Comparison of ENCODE assay signal across 9 mouse cellular contexts in genomic region chr9:41118065-41118464, GRCm38 (mm10). TPM values are rescaled to one million over a fixed set of nuclear protein-coding genes. Genes with fewer than 3 reads are reported as not detected.
DNase-seq lines count a peak whose midpoint lies in the region; ATAC-seq and TF ChIP-seq lines count a peak whose summit lies in the region.
"Had no signal": no experiment of that assay in that cellular context is flagged by ENCODE, and none has a peak within 500 bp of the region (broad histone marks: within the 10 kb centered on the region; RNA-seq: fewer than 3 reads in every experiment).

No protein-coding gene starts in this region.

- H3K27ac ChIP-seq in cerebellum, adult 2 months (ENCODE audit: insufficient read depth, low read length): no peak overlapping the region; the same call in 1 of the 2 replicates
- no peak overlapping the region for H3K27ac ChIP-seq in kidney, postnatal 0 days
- H3K27ac ChIP-seq in kidney, adult 2 months (ENCODE audit: insufficient read depth, low read depth, low read length): no peak overlapping the region
- H3K27ac ChIP-seq: forebrain, embryonic 10.5 days had no signal

- no peak overlapping the region for H3K4me2 ChIP-seq in kidney, postnatal 0 days (ENCODE audit: low read length)

- H3K4me3 ChIP-seq in cerebellum, adult 2 months (replicated peaks; ENCODE audit: insufficient read depth, low read depth, low read length): no peak overlapping the region
- H3K4me3 ChIP-seq in kidney, postnatal 0 days (replicated peaks; ENCODE audit: low read depth, low read length): no peak overlapping the region
- no peak overlapping the region for H3K4me3 ChIP-seq in kidney, adult 2 months (ENCODE audit: insufficient read depth, low read depth, low read length)
- H3K4me3 ChIP-seq in erythroblast, embryonic 14.5 days (replicated peaks): peak overlapping the region; percentile 26
- H3K4me3 ChIP-seq: forebrain, embryonic 10.5 days had no signal

- TF ChIP-seq POLR2A in cerebellum, adult 2 months (IDR thresholded peaks at IDR 0.05; ENCODE audit: borderline replicate concordance, insufficient read depth, low read length): no peak
- TF ChIP-seq POLR2A in kidney, adult 2 months (IDR thresholded peaks at IDR 0.05; ENCODE audit: low read depth, low read length): no peak

- H3K36me3 ChIP-seq in kidney, postnatal 0 days (ENCODE audit: insufficient read depth, low read length): no peaks in the 10 kb centered on the region
- H3K36me3 ChIP-seq in kidney, adult 2 months (ENCODE audit: control insufficient read depth, insufficient read depth, low read length): no peaks in the 10 kb centered on the region
- no peaks in the 10 kb centered on the region for H3K36me3 ChIP-seq in erythroblast, embryonic 14.5 days (ENCODE audit: control insufficient read depth)
- H3K36me3 ChIP-seq: forebrain, embryonic 10.5 days had no signal

- 0 out of 2 replicates have a peak, but pooled peaks have one; percentile 29 for ATAC-seq in kidney, postnatal 0 days (replicated peaks; ENCODE audit: low FRiP score, low read depth)

- no peaks in the 10 kb centered on the region for H3K9me3 ChIP-seq in kidney, postnatal 0 days (replicated peaks; ENCODE audit: low read length)
- H3K9me3 ChIP-seq in erythroblast, embryonic 14.5 days (ENCODE audit: control insufficient read depth, low read length): no peaks in the 10 kb centered on the region
- H3K9me3 ChIP-seq: forebrain, embryonic 10.5 days had no signal

- peak; percentile 49 to 54 for DNase-seq in cerebellum, adult 2 months
- no peak for DNase-seq in cerebellum, postnatal 36 days
- peak; percentile 54 for DNase-seq in kidney, postnatal 0 days (ENCODE audit: low spot score)
- DNase-seq in kidney, adult 2 months: no peak
- DNase-seq in spleen, postnatal 36 days (ENCODE audit: low spot score in 2 of 2): peak; percentile 55 to 59
- no peak for DNase-seq in ovary, postnatal 14 days (ENCODE audit: low spot score)
- DNase-seq in urinary bladder, postnatal 4 days (ENCODE audit: low spot score in 2 of 2): no peak

- H3K4me1 ChIP-seq in cerebellum, adult 2 months (ENCODE audit: control insufficient read depth, insufficient read depth, low read length): peaks cover 41% of the 10 kb centered on the region
- H3K4me1 ChIP-seq in kidney, postnatal 0 days (replicated peaks; ENCODE audit: insufficient read depth, low read length): peaks cover 4% of the 10 kb centered on the region; the same call in 1 of the 2 replicates
- H3K4me1 ChIP-seq in kidney, adult 2 months (ENCODE audit: control insufficient read depth, insufficient read depth, low read length): no peaks in the 10 kb centered on the region
- H3K4me1 ChIP-seq in erythroblast, embryonic 14.5 days (ENCODE audit: control insufficient read depth): peaks cover 34% of the 10 kb centered on the region

- no peaks in the 10 kb centered on the region for H3K27me3 ChIP-seq in cerebellum, adult 2 months (ENCODE audit: control insufficient read depth, insufficient read depth, low read length)
- no peaks in the 10 kb centered on the region for H3K27me3 ChIP-seq in kidney, postnatal 0 days (ENCODE audit: insufficient read depth, low read length)
- no peaks in the 10 kb centered on the region for H3K27me3 ChIP-seq in kidney, adult 2 months (replicated peaks; ENCODE audit: control insufficient read depth, insufficient read depth, low read length)
- no peaks in the 10 kb centered on the region for H3K27me3 ChIP-seq in erythroblast, embryonic 14.5 days (ENCODE audit: control insufficient read depth)

- 34% methylated on average over 7 of the region's 7 CpGs for WGBS in cerebellum, adult 2 months
- WGBS in kidney, postnatal 0 days: 24% methylated on average over 7 of the region's 7 CpGs
- WGBS in kidney, adult 2 months: 46% methylated on average over 7 of the region's 7 CpGs

- TF ChIP-seq CTCF in cerebellum, adult 2 months (IDR thresholded peaks at IDR 0.05; ENCODE audit: borderline replicate concordance, insufficient read depth, low read depth, low read length): no peak
- TF ChIP-seq CTCF in kidney, postnatal 0 days (IDR thresholded peaks at IDR 0.05; ENCODE audit: low read depth): no peak
- TF ChIP-seq CTCF in kidney, adult 2 months (conservative IDR thresholded peaks at IDR 0.05; ENCODE audit: insufficient read depth, insufficient read length, low read depth, low read length): no peak

- no peak overlapping the region for H3K9ac ChIP-seq in kidney, postnatal 0 days (ENCODE audit: low read depth, low read length)

RNA-seq across cellular contexts. Expression of gene Ubash3b, which starts 43.4 kb away (rescaled TPM):
- polyA plus RNA-seq in cerebellum, adult 2 months (2012; rRNA removed): 39.3 and 48.8 TPM in 2 replicates
- polyA plus RNA-seq in kidney, postnatal 0 days (2015; fragmentation: Nextera tagmentation; extraction: Ambion mirVana): 7.5 TPM in 2 replicates
- polyA plus RNA-seq in kidney, adult 2 months (2012; rRNA removed): 2.3 and 2.9 TPM in 2 replicates
- polyA plus RNA-seq in erythroblast, embryonic 14.5 days (2012): 0.07 and 0.12 TPM in 2 replicates

Comparison
In these comparisons a context has a peak if more than half of its experiments do, and no peak if none do; other contexts are left out.
1. DNase-seq: peak in cerebellum, adult 2 months (2 of 2), kidney, postnatal 0 days (single experiment) and spleen, postnatal 36 days (2 of 2); none in cerebellum, postnatal 36 days (0 of 2), kidney, adult 2 months (single experiment), ovary, postnatal 14 days (single experiment) and urinary bladder, postnatal 4 days (0 of 2).